12 mouse cellular contexts compared by ENCODE assay signal in genomic region chr5:63755092-63755761, GRCm38 (mm10). TPM values are rescaled to one million over a fixed set of nuclear protein-coding genes. Genes with fewer than 3 reads are reported as not detected.
DNase-seq lines count a peak whose midpoint lies in the region; ATAC-seq lines count a peak whose summit lies in the region.
"Had no signal": no experiment of that assay in that cellular context is flagged by ENCODE, and none has a peak within 500 bp of the region (broad histone marks: within the 10 kb centered on the region; RNA-seq: fewer than 3 reads in every experiment).

No protein-coding gene starts in this region.

- WGBS in forebrain, embryonic 11.5 days, result 79% methylated on average over 5 of the region's 5 CpGs
- 76% methylated on average over 5 of the region's 5 CpGs for WGBS in forebrain, embryonic 15.5 days
- WGBS in midbrain, embryonic 13.5 days, result 78% methylated on average over 5 of the region's 5 CpGs

- H3K4me3 ChIP-seq in forebrain, embryonic 11.5 days (ENCODE audit: low read depth, low read length), result no peak overlapping the region
- H3K4me3 ChIP-seq in forebrain, embryonic 15.5 days, result no peak overlapping the region
- no peak overlapping the region for H3K4me3 ChIP-seq in midbrain, embryonic 13.5 days (replicated peaks)
- H3K4me3 ChIP-seq: erythroblast, embryonic 14.5 days had no signal

- H3K4me2 ChIP-seq in forebrain, embryonic 11.5 days (ENCODE audit: low read depth, low read length, severe bottlenecking), result no peak overlapping the region
- no peak overlapping the region for H3K4me2 ChIP-seq in forebrain, embryonic 15.5 days (replicated peaks)
- H3K4me2 ChIP-seq in midbrain, embryonic 13.5 days (replicated peaks), result no peak overlapping the region
- H3K4me2 ChIP-seq: heart, embryonic 11.5 days; liver, embryonic 11.5 days; midbrain, embryonic 11.5 days had no signal

- 0 out of 2 replicates have a peak, but pooled peaks have one; percentile 36 for ATAC-seq in forebrain, embryonic 11.5 days (replicated peaks; ENCODE audit: low FRiP score)
- no peak for ATAC-seq in forebrain, embryonic 15.5 days (replicated peaks)
- no peak for ATAC-seq in midbrain, embryonic 13.5 days

- no peaks in the 10 kb centered on the region for H3K9me3 ChIP-seq in forebrain, embryonic 11.5 days (ENCODE audit: control insufficient read depth, low read length)
- H3K9me3 ChIP-seq in forebrain, embryonic 15.5 days, result no peaks in the 10 kb centered on the region
- no peaks in the 10 kb centered on the region for H3K9me3 ChIP-seq in midbrain, embryonic 13.5 days

- no peak overlapping the region for H3K9ac ChIP-seq in forebrain, embryonic 11.5 days (ENCODE audit: low read length)
- no peak overlapping the region for H3K9ac ChIP-seq in forebrain, embryonic 15.5 days (replicated peaks)
- no peak overlapping the region for H3K9ac ChIP-seq in midbrain, embryonic 13.5 days (replicated peaks)

- H3K27ac ChIP-seq in forebrain, embryonic 11.5 days (ENCODE audit: low read depth, low read length), result no peak overlapping the region
- H3K27ac ChIP-seq in forebrain, embryonic 15.5 days (replicated peaks), result no peak overlapping the region
- no peak overlapping the region for H3K27ac ChIP-seq in midbrain, embryonic 13.5 days

- H3K27me3 ChIP-seq in forebrain, embryonic 11.5 days (ENCODE audit: control insufficient read depth, insufficient read depth, low read length), result no peaks in the 10 kb centered on the region
- no peaks in the 10 kb centered on the region for H3K27me3 ChIP-seq in forebrain, embryonic 15.5 days
- no peaks in the 10 kb centered on the region for H3K27me3 ChIP-seq in midbrain, embryonic 13.5 days

- no peaks in the 10 kb centered on the region for H3K4me1 ChIP-seq in forebrain, embryonic 11.5 days (replicated peaks; ENCODE audit: control insufficient read depth, insufficient read depth, low read length)
- no peaks in the 10 kb centered on the region for H3K4me1 ChIP-seq in forebrain, embryonic 15.5 days
- H3K4me1 ChIP-seq in midbrain, embryonic 13.5 days (replicated peaks), result no peaks in the 10 kb centered on the region

- no peak for DNase-seq in forebrain, embryonic 11.5 days (ENCODE audit: low spot score)
- DNase-seq in 3134 (ENCODE audit: extremely low read depth, insufficient read length, low spot score) (peak; percentile 42), R1 (ENCODE audit: low read depth, low spot score) (peak; percentile 76)
- peak; percentile 18 to 51 for DNase-seq in kidney, adult 8-10 months
- DNase-seq in right cerebral cortex, postnatal 14 days, result no peak
- DNase-seq in cerebellum, adult 9-10 months, result no peak

- H3K36me3 ChIP-seq in forebrain, embryonic 11.5 days (ENCODE audit: control insufficient read depth, insufficient read depth, low read length), result no peaks in the 10 kb centered on the region
- H3K36me3 ChIP-seq in forebrain, embryonic 15.5 days, result no peaks in the 10 kb centered on the region
- no peaks in the 10 kb centered on the region for H3K36me3 ChIP-seq in midbrain, embryonic 13.5 days

RNA-seq across cellular contexts. Expression of gene 0610040J01Rik, which starts 56.9 kb away (rescaled TPM):
- polyA plus RNA-seq in forebrain, embryonic 11.5 days (2014; fragmentation: Nextera tagmentation; extraction: Ambion mirVana), result 0.76 and 0.94 TPM in 2 replicates
- polyA plus RNA-seq in forebrain, embryonic 15.5 days (2015; fragmentation: Nextera tagmentation; extraction: Ambion mirVana), result 3.9 and 4.1 TPM in 2 replicates
- polyA plus RNA-seq in midbrain, embryonic 13.5 days (2015; fragmentation: Nextera tagmentation; extraction: Ambion mirVana), result 1.6 and 2.6 TPM in 2 replicates

Comparison
In these comparisons a context has a peak if more than half of its experiments do, and no peak if none do; other contexts are left out.
1. DNase-seq: peak in 3134 (single experiment), R1 (single experiment) and kidney, adult 8-10 months (2 of 2); none in forebrain, embryonic 11.5 days (single experiment), right cerebral cortex, postnatal 14 days (single experiment) and cerebellum, adult 9-10 months (single experiment).